Mouse (Mus musculus) CD8-positive naive resting alpha-beta T cell, adult 2 months (primary cell): ENCODE data around the gene BC005624.

Experiments
- DNase-seq, 2 experiments: peaks; one replicate each; pipeline ENCODE4 v3.0.0; 2022; ENCODE audit warnings: low read depth in 2 of 2, low spot score in 2 of 2

The BC005624 gene

GRCm38 (mm10) chr2:30929483-30930045 is 52.4 kb downstream of the BC005624 start, which contains the start of gene Ptges:
Gene Ptges, minus strand, starts transcription at chr2:30929863.
- peak in 1 of 2 experiments; percentile 26 for DNase-seq

DNA sequence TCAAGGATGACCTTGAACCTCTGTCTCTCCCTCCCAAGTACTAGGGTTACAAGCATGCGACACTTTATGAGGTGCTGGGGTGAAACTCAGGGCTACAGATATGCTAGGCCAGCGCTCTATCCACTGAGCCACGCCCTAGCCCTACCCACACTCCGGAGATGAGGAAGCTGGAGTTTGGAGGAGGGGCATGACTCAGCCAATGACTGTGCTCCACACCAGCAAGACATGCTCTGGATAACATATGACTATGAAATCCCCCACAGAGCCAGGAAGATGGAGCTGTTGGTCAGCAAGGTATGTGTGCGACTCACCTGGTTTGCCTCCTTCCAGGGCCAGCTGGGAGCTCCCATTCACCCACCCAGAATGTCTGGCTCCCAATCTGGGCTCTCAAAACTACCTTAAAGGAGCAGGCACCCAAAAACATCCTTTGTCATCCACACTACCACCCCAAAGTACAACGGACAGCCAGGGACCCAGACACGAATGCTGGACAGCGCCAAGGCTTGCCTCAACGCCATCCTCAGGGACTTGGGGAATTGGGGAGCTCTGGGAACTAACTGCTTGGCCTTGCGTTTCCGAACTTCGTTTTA is 53.0 kb downstream of the BC005624 start:
- no peak for DNase-seq

- DNase-seq, result peak; percentile 57 to 74
Observed at GRCm38 (mm10) chr2:30927844-30928628, 54.0 kb downstream of the BC005624 start.

DNA sequence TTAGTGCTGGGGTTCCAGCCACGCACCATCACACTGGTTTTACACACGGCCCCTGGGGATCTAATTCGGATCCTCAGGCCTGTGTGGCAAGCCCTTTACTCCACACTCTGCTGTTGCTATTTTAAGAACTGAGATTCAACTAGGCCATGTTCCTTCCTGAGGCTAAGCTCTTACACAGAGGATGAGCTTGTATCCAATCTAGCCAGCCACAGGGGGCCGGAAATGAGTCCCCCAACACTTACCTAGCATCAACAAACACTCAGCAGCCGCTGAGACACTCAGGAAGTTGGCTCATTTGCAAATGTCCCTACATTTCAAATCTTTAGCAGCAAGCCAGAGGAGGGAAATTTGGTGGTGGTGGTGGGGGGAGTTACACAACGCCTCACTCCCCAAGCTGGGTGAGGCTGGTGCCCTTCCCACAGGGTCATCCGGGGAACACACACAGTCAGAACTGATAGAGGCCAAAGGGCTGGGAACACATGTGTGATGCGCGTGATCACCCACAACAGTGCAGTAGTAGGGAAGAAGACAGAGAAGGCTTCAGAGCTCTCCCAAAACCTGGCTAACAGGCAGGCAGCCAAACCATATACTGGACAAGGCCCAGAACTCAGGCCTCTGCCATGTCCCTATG is 54.7 kb downstream of the BC005624 start:
- DNase-seq, result no peak

DNA sequence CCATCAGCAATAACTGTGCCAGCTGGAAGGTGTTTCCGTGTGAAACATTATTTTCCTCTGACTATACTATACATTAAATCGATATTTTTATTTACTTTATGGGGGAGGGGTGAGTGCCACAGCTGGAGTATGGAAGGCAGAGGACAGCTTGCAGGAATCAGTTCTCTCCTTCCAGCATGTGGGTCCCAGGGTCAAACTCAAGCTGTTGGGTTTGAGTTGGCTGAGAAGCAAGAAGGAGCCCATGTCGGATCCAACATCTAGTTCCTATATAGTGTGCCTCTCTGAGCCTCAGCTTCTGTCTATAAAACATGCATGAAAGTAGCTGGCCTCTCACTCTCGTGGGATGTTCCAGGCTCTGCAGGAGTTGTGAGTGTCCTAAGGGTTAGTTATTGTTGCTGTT is 55.6 kb downstream of the BC005624 start:
- no peak for DNase-seq

DNA sequence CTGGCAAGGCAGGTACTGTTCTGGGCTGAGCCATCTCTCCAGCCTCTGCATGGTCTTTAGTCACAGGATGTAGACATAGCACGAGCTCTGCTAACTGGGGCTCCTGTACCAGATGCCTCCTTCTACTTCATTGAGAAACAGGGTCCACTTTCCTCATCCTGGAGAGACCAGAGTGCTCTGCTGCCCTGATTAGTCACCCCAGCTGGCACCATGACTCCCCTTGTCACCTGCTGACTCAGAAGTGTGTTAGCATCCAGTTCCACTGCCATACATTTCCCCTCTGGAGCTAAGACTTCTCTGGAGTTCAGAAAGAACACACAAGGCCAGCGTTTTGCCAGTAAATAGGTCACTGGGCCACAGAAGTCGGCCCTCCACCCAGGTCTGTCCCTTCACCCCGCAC is 56.8 kb downstream of the BC005624 start:
- DNase-seq, result no peak

- DNase-seq, result no peak
Observed at GRCm38 (mm10) chr2:30923099-30923498, 58.9 kb downstream of the BC005624 start.
